Mouse (Mus musculus): Measurements from ENCODE around the gene Slc35c2. TPM values are rescaled to one million over a fixed set of nuclear protein-coding genes. Genes with fewer than 3 reads are reported as not detected.

Gene Slc35c2
- polyA plus RNA-seq, 1 experiment = 77.7 TPM

DNA sequence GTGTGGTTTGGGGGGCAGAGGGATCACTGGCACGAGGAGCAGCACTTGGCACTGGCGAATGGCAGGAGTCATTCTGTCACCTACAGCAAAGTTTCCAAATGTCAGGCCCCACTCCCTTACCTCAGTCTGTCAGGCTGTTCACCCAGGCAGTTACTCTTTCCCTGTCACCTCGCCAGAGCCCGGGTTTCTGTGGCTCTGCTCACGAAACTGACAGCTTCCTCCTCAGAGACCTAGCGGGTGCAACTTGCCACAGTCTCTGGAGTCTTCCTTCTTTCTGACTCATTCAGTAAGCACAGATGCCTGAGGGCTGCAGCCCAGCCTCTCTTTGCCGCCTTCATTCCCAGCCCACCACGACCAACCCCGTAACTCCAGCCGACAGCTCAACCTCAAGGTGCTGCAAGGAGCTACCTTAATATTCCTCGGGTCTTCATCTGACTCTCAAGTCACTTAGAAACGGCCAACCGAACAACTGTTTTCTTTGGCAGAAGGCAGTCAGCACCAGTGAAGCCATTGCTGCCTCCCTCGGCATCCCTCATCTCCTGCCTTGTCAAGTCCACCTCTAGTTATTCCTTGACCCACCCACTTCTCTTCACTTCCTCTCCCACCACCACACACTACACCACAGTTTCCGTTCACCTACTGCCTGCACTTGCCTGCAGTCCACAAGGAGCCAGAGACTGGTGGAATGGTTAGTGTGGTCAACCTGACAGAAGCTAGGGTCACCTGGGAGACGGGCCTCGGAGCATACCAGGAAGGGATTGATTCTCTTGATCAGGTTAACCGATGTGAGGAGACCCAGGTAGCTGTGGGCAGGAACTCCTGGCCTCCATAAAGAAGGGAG is 1.1 kb downstream of the Slc35c2 start:
- peak; percentile 18 to 51 for DNase-seq (ENCODE audit: low read depth in 1 of 2, low spot score in 2 of 2)
- TF ChIP-seq POLR2A (IDR thresholded peaks at IDR 0.05; ENCODE audit: low read depth, low read length) (no peak), CTCF (IDR thresholded peaks at IDR 0.05; ENCODE audit: extremely low read depth, insufficient read depth, insufficient read length, insufficient replicate concordance) (no peak)
- Histone ChIP-seq H3K27me3 (ENCODE audit: control insufficient read depth, insufficient read depth, low read length) (no peaks in the 10 kb centered on the region), H3K4me3 (ENCODE audit: extremely low read depth, insufficient read depth, insufficient read length) (peak overlapping the region; percentile 81), H3K36me3 (ENCODE audit: control insufficient read depth, insufficient read depth, low read length) (peaks cover 17% of the 10 kb centered on the region), H3K27ac (ENCODE audit: insufficient read depth, low read length) (peak overlapping the region; percentile 82), H3K4me1 (ENCODE audit: control insufficient read depth, insufficient read depth, insufficient read length) (peaks cover 3% of the 10 kb centered on the region; the same call in 1 of the 2 replicates)
- 8% methylated on average over 18 of the region's 18 CpGs for WGBS

DNA sequence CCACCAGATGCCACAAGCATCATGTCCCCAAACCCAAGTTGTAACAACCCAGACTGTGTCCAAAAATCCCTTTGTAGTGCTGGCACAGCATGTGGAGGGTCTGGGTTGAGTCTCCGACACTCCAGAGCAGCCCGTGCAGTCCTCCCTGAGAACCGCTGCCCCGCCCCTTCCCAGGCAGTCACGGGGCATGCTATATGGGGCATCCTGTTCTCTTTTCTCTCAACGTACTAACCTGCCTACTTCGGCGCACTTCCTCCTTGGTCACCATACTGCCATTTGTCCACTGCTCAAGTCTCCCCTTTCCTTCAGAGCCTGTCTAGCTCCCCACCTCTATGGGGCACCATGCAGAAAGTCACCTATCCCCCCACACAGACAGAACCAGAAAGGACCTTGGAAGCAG is 2.0 kb downstream of the Slc35c2 start:
- WGBS = 12% methylated on average over 8 of the region's 8 CpGs
- peaks cover 3% of the 10 kb centered on the region; the same call in 1 of the 2 replicates for H3K4me1 ChIP-seq (ENCODE audit: control insufficient read depth, insufficient read depth, insufficient read length)
- DNase-seq (ENCODE audit: low read depth in 1 of 2, low spot score in 2 of 2) = peak; percentile 53 to 73
- peak overlapping the region; percentile 81 for H3K4me3 ChIP-seq (ENCODE audit: extremely low read depth, insufficient read depth, insufficient read length)
- H3K27ac ChIP-seq (ENCODE audit: insufficient read depth, low read length) = peak overlapping the region; percentile 82
- no peaks in the 10 kb centered on the region for H3K27me3 ChIP-seq (ENCODE audit: control insufficient read depth, insufficient read depth, low read length)
- TF ChIP-seq CTCF (IDR thresholded peaks at IDR 0.05; ENCODE audit: extremely low read depth, insufficient read depth, insufficient read length, insufficient replicate concordance) (no peak), POLR2A (IDR thresholded peaks at IDR 0.05; ENCODE audit: low read depth, low read length) (no peak; the same call in 1 of the 2 replicates)
- peaks cover 25% of the 10 kb centered on the region for H3K36me3 ChIP-seq (ENCODE audit: control insufficient read depth, insufficient read depth, low read length)

DNA sequence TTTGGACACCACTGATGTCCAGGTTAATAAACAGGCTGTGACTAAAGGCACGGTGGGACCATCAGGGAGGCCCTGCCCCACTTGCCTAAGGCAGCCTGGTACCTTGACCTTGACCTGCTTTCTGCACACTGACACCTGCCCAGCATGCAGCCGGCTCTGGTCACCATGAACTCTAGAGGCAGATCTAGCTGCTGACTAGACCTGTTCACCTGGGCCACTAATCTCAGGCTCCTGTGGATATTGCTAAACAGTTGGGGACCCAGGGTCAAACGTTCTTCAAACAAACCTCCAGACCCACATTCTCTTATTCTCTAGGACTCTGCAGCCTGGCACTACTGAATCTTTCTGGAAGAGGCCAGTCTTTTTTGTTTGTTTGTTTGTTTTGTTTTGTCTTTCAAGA is 2.6 kb downstream of the Slc35c2 start:
- Histone ChIP-seq H3K4me1 (ENCODE audit: control insufficient read depth, insufficient read depth, insufficient read length) (peaks cover 3% of the 10 kb centered on the region; the same call in 1 of the 2 replicates), H3K4me3 (ENCODE audit: extremely low read depth, insufficient read depth, insufficient read length) (no peak overlapping the region), H3K27me3 (ENCODE audit: control insufficient read depth, insufficient read depth, low read length) (no peaks in the 10 kb centered on the region), H3K36me3 (ENCODE audit: control insufficient read depth, insufficient read depth, low read length) (peaks cover 28% of the 10 kb centered on the region), H3K27ac (ENCODE audit: insufficient read depth, low read length) (no peak overlapping the region)
- TF ChIP-seq POLR2A (IDR thresholded peaks at IDR 0.05; ENCODE audit: low read depth, low read length) = no peak
- no peak for TF ChIP-seq CTCF (IDR thresholded peaks at IDR 0.05; ENCODE audit: extremely low read depth, insufficient read depth, insufficient read length, insufficient replicate concordance)
- no peak for DNase-seq (ENCODE audit: low read depth in 1 of 2, low spot score in 2 of 2)
- 78% methylated on average over 3 of the region's 3 CpGs for WGBS

DNA sequence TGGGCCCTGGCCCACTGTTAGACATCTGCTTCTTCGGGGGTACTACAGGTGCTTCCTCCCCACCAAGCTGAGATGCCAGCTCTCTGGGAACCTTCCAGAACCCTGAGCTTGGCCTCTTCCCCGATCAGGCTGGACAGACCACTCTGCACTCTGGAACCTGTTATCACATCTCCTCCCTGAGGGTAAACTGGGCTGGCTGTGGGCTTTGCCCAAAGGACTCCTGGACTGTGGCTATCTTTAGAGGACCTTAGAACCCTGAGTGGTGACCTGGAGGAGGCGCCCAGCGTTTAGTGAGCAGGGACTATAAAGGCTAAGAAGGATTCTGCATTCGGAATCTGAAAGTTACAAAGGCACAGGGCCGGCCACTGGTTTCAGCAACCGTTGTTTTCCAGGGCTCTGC is 3.3 kb downstream of the Slc35c2 start:
- Histone ChIP-seq H3K4me3 (ENCODE audit: extremely low read depth, insufficient read depth, insufficient read length) (no peak overlapping the region), H3K27ac (ENCODE audit: insufficient read depth, low read length) (no peak overlapping the region), H3K4me1 (ENCODE audit: control insufficient read depth, insufficient read depth, insufficient read length) (peaks cover 3% of the 10 kb centered on the region; the same call in 1 of the 2 replicates), H3K27me3 (ENCODE audit: control insufficient read depth, insufficient read depth, low read length) (no peaks in the 10 kb centered on the region), H3K36me3 (ENCODE audit: control insufficient read depth, insufficient read depth, low read length) (peaks cover 27% of the 10 kb centered on the region)
- WGBS = 75% methylated on average over 7 of the region's 7 CpGs
- no peak for DNase-seq (ENCODE audit: low read depth in 1 of 2, low spot score in 2 of 2)
- TF ChIP-seq POLR2A (IDR thresholded peaks at IDR 0.05; ENCODE audit: low read depth, low read length) (no peak), CTCF (IDR thresholded peaks at IDR 0.05; ENCODE audit: extremely low read depth, insufficient read depth, insufficient read length, insufficient replicate concordance) (no peak)

DNA sequence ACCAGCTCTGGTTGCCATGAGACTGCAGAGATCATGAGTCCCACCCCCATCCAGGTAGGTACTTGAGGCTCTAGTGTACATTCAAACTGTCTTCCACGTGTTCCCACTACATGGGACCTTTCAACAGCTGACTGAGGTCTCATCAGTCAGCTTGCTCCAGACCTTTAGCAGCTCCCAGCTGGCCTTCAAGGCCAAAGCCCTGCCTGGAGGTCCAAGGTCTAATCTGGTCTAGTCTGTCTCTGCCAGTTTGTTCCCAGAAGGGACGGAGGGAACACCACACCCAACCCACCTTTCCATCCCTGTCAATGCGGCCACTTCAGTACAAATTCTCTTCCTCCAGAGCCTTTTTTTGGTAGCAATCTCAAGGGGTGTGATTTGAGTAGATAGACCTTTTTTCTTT is 4.0 kb downstream of the Slc35c2 start:
- H3K4me1 ChIP-seq (ENCODE audit: control insufficient read depth, insufficient read depth, insufficient read length) = peaks cover 3% of the 10 kb centered on the region; the same call in 1 of the 2 replicates
- no peaks in the 10 kb centered on the region for H3K27me3 ChIP-seq (ENCODE audit: control insufficient read depth, insufficient read depth, low read length)
- H3K4me3 ChIP-seq (ENCODE audit: extremely low read depth, insufficient read depth, insufficient read length) = no peak overlapping the region
- WGBS = 91% methylated on average over 3 of the region's 3 CpGs
- no peak overlapping the region for H3K27ac ChIP-seq (ENCODE audit: insufficient read depth, low read length)
- H3K36me3 ChIP-seq (ENCODE audit: control insufficient read depth, insufficient read depth, low read length) = peaks cover 31% of the 10 kb centered on the region
- no peak for DNase-seq (ENCODE audit: low read depth in 1 of 2, low spot score in 2 of 2)
- TF ChIP-seq CTCF (IDR thresholded peaks at IDR 0.05; ENCODE audit: extremely low read depth, insufficient read depth, insufficient read length, insufficient replicate concordance) = no peak
- TF ChIP-seq POLR2A (IDR thresholded peaks at IDR 0.05; ENCODE audit: low read depth, low read length) = no peak

DNA sequence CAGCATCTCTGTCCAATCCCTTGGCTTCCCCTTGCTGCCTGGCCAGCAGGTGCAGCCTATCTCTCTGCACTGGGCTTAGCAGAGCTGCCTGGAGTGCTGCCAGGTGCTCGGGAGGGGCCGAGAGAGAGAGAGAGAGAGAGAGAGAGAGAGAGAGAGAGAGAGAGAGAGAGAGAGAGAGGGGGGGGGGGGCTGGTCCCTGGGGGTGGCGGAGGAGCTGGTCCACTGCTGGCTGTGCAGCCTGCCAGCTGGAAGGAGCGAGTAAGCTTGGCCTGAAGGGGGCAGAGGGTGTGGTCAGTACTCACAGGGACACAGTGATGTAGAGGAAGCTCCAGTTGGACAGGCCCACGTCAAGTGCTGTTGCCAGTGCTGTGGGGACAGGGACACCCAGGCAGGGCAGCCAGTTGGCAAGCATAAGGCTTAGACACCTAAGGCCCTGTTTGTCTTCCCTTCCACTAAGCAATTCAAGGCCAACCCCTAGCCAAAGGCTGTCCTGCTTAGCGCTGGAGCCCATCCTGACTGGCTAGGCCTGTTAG is 5.8 kb downstream of the Slc35c2 start:
- DNase-seq (ENCODE audit: low read depth in 1 of 2, low spot score in 2 of 2) = no peak
- H3K36me3 ChIP-seq (ENCODE audit: control insufficient read depth, insufficient read depth, low read length) = peaks cover 41% of the 10 kb centered on the region
- no peaks in the 10 kb centered on the region for H3K27me3 ChIP-seq (ENCODE audit: control insufficient read depth, insufficient read depth, low read length)
- no peak overlapping the region for H3K27ac ChIP-seq (ENCODE audit: insufficient read depth, low read length)
- no peak overlapping the region for H3K4me3 ChIP-seq (ENCODE audit: extremely low read depth, insufficient read depth, insufficient read length)
- TF ChIP-seq POLR2A (IDR thresholded peaks at IDR 0.05; ENCODE audit: low read depth, low read length) (no peak), CTCF (IDR thresholded peaks at IDR 0.05; ENCODE audit: extremely low read depth, insufficient read depth, insufficient read length, insufficient replicate concordance) (no peak)
- 84% methylated on average over 4 of the region's 6 CpGs for WGBS
- H3K4me1 ChIP-seq (ENCODE audit: control insufficient read depth, insufficient read depth, insufficient read length) = peaks cover 1% of the 10 kb centered on the region; the same call in 1 of the 2 replicates

Data from spleen, adult 2 months (tissue).